Mouse (Mus musculus) midbrain, embryonic 12.5 days (tissue): ENCODE results near the gene St5. TPM values are rescaled to one million over a fixed set of nuclear protein-coding genes. Genes with fewer than 3 reads are reported as not detected.

Source experiments
- microRNA-seq: library from miRNA; unstranded; fragments of <30 nt; microRNA quantifications from one replicate; pipeline ENCODE4, GENCODE M21; 2017
- polyA plus RNA-seq: library from polyadenylated mRNA; unstranded; fragments of >200 nt; fragmentation: Nextera tagmentation; extraction: Ambion mirVana; gene quantifications from 2 replicates; pipeline ENCODE4 v1.2.1, GENCODE M21; 2016

St5 gene
- polyA plus RNA-seq, 1 experiment from 2014 or later = 38.1 TPM

Small RNA genes within 50 kb of the gene (microRNA-seq; reads per million reads assigned to microRNA genes)
- 0.93 reads per million for gene Gm47284

Other genes with a start within 250 kb of the St5 start
- gene Trim66, start 195.5 kb downstream of the St5 start, polyA plus RNA-seq = 0.21 and 0.23 TPM in 2 replicates
- 93.5 and 93.7 TPM in 2 replicates for gene Rpl27a, start 184.5 kb downstream of the St5 start, polyA plus RNA-seq
- gene Akip1, start 85 bp upstream of the St5 start, polyA plus RNA-seq = 19.1 and 19.5 TPM in 2 replicates
- gene BC051019, start 20.2 kb upstream of the St5 start, polyA plus RNA-seq = not detected in 2 replicates
- gene Ascl3, start 28.1 kb upstream of the St5 start, polyA plus RNA-seq = not detected in 2 replicates
- 62.3 and 64.5 TPM in 2 replicates for gene Tmem9b, start 49.3 kb upstream of the St5 start, polyA plus RNA-seq
- gene Nrip3, start 78.4 kb upstream of the St5 start, polyA plus RNA-seq = 1.8 and 1.9 TPM in 2 replicates
- 1.7 and 4.7 TPM in 2 replicates for gene Scube2, start 162.1 kb upstream of the St5 start, polyA plus RNA-seq